Mouse (Mus musculus) spleen, adult 2 months (tissue): ENCODE data around the gene Timp2.

ENCODE experiments used
- CTCF ChIP-seq: fragments of 200-500 bp; IDR thresholded peaks from 2 replicates; pipeline ENCODE4 v1.5.1; 2011; ENCODE audit warnings: mild to moderate bottlenecking, inconsistent platforms; ENCODE audit not compliant: insufficient read depth, insufficient read length, insufficient replicate concordance; ENCODE audit errors: extremely low read depth
- POLR2A ChIP-seq: fragments of 200-500 bp; IDR thresholded peaks from 2 replicates; pipeline ENCODE4 v1.6.1; 2011; ENCODE audit warnings: low read depth, low read length, inconsistent platforms

DNA sequence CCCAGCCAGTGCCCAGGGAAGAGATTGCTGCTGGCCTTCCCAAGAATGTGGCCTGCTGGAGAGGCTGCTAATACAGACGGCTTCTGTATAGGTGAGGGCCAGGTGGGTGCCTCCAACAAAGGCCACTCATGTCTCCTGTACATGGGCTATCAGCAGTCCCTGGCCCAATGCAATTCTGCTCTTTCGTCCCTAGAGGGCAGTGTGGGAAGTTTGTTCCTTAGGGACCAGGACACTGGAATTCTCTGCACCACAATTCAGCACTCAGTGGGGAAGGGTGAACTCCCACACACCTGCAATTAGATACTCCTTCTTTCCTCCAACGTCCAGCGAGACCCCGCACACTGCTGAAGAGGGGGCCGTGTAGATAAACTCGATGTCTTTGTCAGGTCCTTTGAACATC is 38.4 kb downstream of the Timp2 start:
- peak; percentile 73; the same call in 1 of the 2 replicates for TF ChIP-seq CTCF
- no peak for TF ChIP-seq POLR2A
